Mouse (Mus musculus) common myeloid progenitor, adult 5-6 weeks (primary cell): ENCODE results near the gene Pus10. TPM values are rescaled to one million over a fixed set of nuclear protein-coding genes. Genes with fewer than 3 reads are reported as not detected.
A peak's percentile ranks its signal among the peaks of the same experiment; 100 is the strongest.

Experiments used
- ATAC-seq: replicated peaks from 2 replicates; pipeline ENCODE4 v1.8.0; 2016; ENCODE audit warnings: low read depth, mild to moderate bottlenecking, moderate TSS enrichment, inconsistent platforms; ENCODE audit not compliant: poor library complexity, severe bottlenecking
- total RNA-seq: library from RNA; stranded (forward); fragments of 200-1000, 187-1606 nt; gene quantifications from 2 replicates; pipeline ENCODE4 v1.2.3, GENCODE M21; 2017

The Pus10 gene
- total RNA-seq = 44.6 and 73.4 TPM in 2 replicates

DNA sequence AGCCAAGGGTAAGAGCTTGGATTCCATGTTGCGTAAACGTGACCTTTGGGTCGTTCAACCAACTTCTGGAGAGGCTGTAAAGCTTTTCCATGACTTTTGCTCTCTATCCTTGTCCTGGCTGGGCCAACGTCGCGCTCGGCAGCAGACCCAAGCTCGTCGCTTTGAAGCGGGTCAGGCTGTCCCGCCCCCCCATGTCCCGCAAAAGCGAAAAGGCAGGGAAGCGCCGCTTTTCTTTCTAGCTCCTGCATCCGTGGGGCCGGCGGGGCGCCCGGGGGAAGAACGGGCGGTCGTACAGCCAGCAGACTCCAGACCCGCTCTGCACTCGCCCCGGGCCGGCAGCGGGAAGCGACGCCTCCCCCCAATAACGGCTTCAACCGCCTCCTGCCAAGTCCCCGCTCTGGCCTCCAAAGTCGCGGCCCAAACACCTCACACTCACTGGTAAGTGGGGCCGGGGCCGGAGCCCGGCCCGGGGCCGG lies at the start of gene Pus10:
TSS of gene Pus10 (plus strand) at position 364 of the 476 bp plus-strand sequence.
- ATAC-seq = peak; percentile 2; the same call in 1 of the 2 replicates

DNA sequence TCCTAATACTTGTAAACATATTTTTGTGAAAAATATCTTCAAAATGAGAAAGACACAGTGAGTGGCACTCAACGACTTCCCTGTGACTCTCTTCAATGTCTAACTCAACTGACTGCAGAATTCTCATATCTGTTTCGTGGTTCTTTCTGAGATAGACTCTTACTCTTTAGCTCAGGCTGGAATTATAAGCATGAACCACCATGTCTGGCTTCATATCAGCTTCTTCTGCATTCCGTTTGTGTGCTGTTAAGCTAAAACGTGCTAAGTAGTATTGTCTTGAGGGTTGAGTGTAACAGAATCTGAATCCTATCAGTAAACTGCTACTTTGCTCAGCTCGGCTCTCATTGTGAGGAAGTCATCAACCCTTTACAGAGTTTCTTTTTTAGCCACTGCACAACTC lies 46.5 kb upstream of the Pus10 start:
- ATAC-seq = no peak

DNA sequence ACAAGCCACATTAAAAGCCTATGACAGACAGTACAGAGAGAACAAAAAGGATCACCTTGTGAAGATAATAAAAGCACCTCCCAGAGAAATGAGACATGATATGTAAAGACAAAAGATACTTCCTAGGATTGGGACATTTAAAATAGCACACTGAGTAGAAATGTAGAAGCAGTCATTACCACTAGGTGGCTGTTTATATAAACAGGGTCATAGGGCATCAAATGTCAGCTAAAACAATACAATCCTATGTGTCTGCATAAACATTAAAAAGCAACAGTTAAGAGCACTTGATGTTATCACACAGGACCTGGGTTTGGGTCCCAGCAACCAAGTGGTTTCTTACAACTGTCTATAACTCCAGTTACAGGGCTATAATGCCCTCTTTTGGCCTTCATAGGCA lies 34.8 kb upstream of the Pus10 start:
- ATAC-seq = no peak

- peak; percentile 99 for ATAC-seq
Measured at GRCm38 (mm10) chr11:23632945-23633878, 32.3 kb upstream of the Pus10 start, which contains the start of gene 0610010F05Rik. TSS of gene 0610010F05Rik (minus strand) at chr11:23633639.

- ATAC-seq = no peak
Measured at GRCm38 (mm10) chr11:23633879-23634215, 31.6 kb upstream of the Pus10 start.

GRCm38 (mm10) chr11:23634573-23634972 lies 30.9 kb upstream of the Pus10 start:
- ATAC-seq = no peak

- ATAC-seq = no peak
Measured at GRCm38 (mm10) chr11:23647431-23647830, 18.0 kb upstream of the Pus10 start.

GRCm38 (mm10) chr11:23647835-23648234 lies 17.6 kb upstream of the Pus10 start:
- ATAC-seq = no peak

- no peak for ATAC-seq
Measured at GRCm38 (mm10) chr11:23653666-23654065, 11.8 kb upstream of the Pus10 start.

DNA sequence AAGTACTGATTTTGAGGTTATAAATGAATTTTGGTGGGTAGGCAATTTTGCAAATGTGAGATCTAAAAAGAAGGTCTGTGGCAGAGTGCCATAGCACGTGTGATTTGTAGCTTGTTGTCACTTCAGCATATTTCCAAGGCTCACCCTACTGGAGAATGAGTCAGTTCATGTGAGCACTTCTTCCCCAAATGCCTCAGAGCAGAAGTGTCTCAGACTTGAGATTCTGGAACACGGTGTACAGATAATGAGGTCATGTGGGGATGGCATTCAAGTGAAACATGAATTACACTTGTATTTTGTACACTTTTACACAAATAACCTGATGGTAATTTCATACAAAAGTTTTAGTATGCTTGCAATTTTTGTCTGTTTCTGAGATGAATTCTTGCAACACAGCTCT lies 7.7 kb upstream of the Pus10 start:
- ATAC-seq = no peak

- no peak for ATAC-seq
Measured at GRCm38 (mm10) chr11:23664232-23664631, 1.2 kb upstream of the Pus10 start.

GRCm38 (mm10) chr11:23665798-23666501 lies 476 bp downstream of the Pus10 start, which contains the start of gene Pex13:
TSS of gene Pex13 (minus strand) at chr11:23665959.
- peak; percentile 95 for ATAC-seq

- ATAC-seq = no peak
Measured at GRCm38 (mm10) chr11:23666526-23666925, 1.1 kb downstream of the Pus10 start.

DNA sequence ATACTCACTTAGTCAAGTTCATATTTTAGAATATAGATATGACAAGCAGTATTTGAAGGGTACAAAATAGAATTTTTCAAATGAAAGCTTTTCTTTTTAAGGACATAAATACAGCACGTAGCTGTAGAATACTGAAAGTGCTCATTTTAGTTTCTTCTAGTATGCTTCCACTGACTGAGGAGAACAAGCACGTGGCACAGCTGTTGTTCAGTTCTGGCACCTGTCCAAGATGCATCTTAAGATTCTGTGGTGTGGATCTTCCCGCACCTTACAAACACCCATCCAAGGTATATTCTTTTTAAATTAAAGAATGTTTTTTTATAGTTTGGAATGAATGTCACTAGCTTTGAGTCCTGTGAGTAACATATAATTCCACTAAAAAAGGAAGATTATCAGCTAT lies 1.7 kb downstream of the Pus10 start:
- no peak for ATAC-seq

GRCm38 (mm10) chr11:23672256-23672749 lies 6.8 kb downstream of the Pus10 start:
- ATAC-seq = no peak

DNA sequence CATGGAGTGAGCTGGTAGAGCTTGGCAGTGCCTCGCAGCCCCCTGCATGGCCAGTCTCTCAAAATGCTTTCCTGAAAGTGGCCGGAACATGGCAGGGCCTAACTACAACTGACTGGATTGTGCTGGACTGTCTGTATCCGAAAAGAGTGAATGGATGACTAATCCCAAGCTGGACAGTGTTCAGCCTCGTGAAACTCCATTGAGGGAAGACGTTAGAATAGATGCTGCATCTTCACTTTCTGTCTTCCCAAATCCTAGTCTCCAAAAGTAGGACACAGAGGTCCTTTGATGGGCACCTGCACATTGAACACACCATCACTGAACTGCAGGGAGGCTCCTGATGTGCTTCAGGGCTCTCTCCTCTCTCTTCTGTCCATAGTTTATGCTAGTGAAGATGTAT lies 10.6 kb downstream of the Pus10 start:
- no peak for ATAC-seq

DNA sequence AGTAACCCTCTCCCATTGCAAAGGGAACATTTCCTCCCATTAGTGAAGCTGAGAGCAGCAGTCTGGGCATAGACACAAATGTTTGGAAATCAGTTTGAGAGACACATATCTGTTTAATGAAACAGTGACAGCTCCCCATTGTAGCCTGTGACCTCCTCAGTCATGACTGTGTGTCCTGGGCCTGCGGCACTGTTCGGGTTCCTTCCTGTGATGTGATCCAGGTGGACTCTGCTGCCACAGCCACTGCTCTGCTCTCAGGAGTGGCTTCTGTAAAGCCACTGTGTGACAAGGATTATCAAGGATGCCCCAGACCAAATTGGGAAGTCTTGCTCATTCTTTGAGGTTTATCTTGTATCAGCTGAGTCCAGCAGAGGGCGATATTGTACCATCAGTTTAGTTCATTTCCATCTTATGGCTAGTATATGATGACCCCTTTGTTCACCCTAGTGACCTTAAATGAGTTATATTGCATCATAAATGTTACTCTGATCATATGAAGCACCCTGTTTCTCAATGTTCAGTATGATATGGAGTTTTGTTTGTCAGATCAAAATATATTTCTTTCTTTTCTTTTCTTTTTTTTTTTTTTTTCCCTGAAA lies 13.7 kb downstream of the Pus10 start:
- peak; percentile 93 for ATAC-seq

DNA sequence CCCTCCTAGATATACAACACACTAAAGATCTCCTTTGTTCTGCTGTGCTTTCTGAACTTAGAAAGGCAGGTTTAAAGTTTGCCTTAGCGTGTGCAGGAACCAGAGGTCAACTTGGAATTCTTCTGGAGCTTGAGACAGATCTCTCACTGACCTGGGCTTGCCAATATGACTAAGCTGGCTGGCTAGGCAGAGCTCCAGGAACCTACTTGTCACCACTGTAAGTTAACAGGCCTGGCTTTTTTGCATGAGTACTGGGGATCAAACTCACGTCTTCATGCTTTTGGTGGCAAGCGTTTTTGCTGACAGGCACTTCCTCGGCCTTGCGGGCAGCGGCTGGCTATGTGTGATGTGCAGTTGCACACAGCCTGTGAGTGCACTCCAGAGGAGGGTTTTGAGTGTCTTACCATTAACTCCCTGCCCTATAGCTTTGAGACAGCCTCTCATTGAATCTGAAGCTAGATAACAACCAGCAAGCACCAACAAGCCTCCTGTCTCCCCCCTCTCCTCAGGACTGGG lies 15.0 kb downstream of the Pus10 start:
- no peak for ATAC-seq

GRCm38 (mm10) chr11:23682561-23682960 lies 17.1 kb downstream of the Pus10 start:
- 0 out of 2 replicates have a peak, but pooled peaks have one; percentile 40 for ATAC-seq

GRCm38 (mm10) chr11:23686671-23687070 lies 21.2 kb downstream of the Pus10 start:
- ATAC-seq = no peak
